Mouse (Mus musculus): ENCODE measurements around the gene Parp14. TPM values are rescaled to one million over a fixed set of nuclear protein-coding genes. Genes with fewer than 3 reads are reported as not detected.
"Not testable (repeated sequence)": the region's sequence is repeated elsewhere in the genome, so short reads cannot be mapped to it uniquely, and the experiment has no call there.

Gene Parp14
- total RNA-seq (2022): 1 to 10 TPM; 1.3 to 5.4 (median 3.2) TPM

DNA sequence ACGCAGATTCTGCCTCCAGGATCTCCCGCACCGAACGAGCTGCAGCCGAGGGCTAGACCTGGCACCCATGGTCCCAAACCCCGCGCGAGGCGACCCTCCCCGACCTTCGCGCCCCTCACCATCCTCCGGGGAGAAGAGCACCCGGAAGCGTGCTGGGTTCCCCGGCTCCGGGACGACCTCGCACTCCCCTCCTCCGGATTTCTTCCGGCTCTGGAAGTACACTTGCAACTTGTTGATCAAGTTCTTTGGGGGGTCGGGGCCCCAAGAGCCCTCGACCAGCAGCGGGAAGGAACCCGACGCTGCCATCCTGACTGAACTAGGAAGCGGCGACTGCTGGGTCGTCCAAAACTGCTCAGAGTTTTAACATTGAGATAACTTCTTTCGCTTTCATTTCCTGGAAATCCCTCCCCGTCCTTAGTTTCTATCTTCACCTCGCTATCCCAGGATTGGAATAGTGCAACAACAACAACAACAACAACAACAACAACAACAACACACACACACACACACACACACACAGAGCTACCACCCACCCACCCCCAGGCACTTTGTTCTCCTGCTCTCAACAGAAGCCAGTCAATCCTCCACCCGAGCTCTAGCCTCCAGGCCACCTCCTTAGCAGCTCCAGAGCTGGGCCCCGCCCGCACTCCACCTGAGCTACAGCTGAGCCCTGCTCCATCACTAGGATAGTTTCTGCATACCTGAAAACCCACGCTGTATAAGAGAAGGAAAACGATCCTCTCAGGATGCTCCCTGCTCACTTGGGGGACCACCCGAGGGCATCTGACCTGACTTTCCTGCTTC, at the start of gene Parp14:
Parp14 (minus strand) TSS at position 497 of the 804 bp plus-strand sequence.
- DNase-seq (ENCODE audit: low spot score in 2 of 2): no peak

DNA sequence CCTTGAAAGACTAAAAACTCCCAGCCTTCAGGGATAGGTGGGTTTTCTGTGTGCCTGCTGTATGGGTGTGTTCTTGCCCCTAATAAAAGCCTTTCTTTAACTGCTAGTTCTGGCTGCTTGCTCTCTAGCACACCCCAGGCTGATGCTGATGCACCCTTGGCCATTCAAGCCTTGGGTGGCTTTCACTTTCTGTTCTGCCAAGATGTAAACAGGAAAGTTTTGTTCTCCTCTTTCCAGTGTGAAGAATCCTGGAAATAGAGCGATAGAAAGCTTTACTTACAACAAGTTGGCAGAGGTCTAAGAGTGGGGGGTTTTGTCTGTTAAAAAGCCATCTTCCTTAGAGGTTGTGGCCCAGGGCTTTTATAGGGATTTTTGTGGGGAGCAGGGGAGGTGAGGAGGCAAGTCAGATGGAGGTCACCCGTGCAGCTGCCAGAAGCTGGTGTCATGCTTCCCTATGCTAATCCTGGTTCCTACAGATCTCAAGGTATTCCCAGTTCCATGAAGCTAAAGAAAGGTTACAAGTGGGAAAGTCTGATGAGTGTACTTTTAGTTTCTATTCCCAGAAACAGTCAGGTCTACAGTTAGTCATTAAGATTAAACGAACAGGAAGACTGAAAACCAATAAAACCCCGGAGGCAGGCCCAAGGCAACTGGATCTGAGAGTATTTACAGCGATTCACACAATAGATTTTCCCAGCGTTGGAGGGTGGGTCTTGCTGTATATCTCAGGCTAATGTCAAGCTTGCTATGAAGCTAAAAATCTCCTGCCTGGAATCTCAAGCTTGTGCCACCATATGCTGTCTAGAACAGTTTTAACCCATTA, 47.6 kb upstream of the Parp14 start:
- no peak for DNase-seq (ENCODE audit: low spot score in 2 of 2)

- DNase-seq (ENCODE audit: low spot score in 2 of 2): no peak
These were observed 43.0 kb upstream of the Parp14 start for GRCm38 (mm10) chr16:35914301-35914700.

GRCm38 (mm10) chr16:35913526-35913925, 42.2 kb upstream of the Parp14 start:
- no peak for DNase-seq (ENCODE audit: low spot score in 2 of 2)

DNA sequence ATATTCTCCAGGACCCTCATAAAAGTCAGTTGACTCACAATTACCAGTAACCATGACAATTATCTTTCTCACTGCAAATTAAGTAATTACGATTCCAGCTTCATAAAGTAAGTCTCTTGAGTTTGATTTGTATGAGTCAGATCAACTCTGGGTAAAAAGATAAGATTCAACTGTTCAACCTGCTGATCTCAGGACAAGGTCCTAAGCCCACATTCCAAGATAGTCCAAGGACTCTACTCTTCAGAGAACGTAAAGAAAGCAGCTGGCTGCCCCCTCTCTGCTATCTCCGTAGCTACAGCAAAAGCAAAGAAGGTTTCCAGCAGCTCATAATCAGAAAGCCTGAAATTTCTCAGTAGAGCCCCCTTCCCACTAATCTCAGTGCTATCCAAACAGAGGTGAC, 40.1 kb upstream of the Parp14 start:
- DNase-seq (ENCODE audit: low spot score in 2 of 2): no peak

- no peak for DNase-seq (ENCODE audit: low spot score in 2 of 2)
These were observed 36.3 kb upstream of the Parp14 start for GRCm38 (mm10) chr16:35907432-35908201.

- no peak for DNase-seq (ENCODE audit: low spot score in 2 of 2)
These were observed 35.5 kb upstream of the Parp14 start for GRCm38 (mm10) chr16:35906887-35907286.

- no peak for DNase-seq (ENCODE audit: low spot score in 2 of 2)
These were observed 34.6 kb upstream of the Parp14 start for GRCm38 (mm10) chr16:35905819-35906485.

- DNase-seq (ENCODE audit: low spot score in 2 of 2): no peak
These were observed 34.0 kb upstream of the Parp14 start for GRCm38 (mm10) chr16:35905355-35905754.

DNA sequence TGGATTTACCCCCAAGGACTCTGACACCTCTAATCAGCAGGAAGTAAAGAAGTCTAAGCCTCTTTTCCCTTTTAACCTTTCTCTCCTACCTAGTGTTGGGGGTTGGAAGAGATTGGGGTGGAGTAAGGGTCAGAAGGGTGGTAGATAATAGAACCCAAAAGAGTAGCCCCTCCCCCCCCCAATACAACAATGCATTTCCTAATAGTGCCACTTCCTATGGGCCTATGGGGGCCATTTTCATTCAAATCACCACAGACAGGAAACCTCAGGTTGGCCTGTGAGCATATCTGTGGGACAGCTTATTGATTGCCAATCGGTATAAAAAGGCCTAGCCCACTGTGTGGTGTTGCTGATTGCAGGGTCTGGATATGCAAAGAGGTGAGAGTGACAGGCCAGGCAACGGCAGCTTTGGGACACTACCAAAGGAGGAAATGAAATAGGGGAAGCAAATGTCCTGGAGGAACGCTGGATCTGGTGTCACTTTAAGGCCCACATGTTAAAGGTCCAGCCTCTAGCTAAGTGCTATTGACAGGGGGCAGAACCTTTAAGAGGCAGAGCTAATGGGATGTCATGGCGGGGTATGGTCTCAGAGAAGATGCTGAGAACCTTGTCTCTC, 32.9 kb upstream of the Parp14 start:
- DNase-seq (ENCODE audit: low spot score in 2 of 2): no peak

DNA sequence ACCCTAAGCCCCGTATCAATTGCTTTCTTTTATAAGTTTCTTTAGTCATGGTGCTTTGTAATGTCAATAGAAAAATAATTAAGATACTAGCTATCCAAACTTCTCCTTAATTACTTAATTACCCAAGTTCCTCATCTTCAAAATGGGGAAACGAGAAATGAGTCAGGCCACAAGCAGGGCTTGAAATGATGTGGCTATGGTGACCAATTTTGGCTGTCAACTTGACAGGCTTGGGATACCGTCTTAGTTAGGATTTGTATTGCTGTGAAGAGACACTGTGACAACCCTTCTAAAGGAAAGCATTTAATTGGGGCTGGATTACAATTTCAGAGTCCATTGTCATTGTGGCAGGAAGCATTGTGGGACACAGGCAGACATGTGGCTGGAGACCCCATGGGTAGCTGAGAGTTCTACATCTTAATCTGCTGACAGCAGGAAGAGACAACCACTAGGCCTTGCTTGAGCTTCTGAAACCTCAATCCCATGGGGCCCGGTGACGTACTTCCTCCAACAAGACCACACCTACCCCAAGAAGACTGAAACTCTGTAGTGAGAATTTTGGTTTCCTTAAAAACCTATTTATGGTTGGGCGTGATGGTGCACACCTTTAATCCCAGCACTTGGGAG, 31.8 kb upstream of the Parp14 start:
- DNase-seq (ENCODE audit: low spot score in 2 of 2): no peak

GRCm38 (mm10) chr16:35900541-35900940, 29.2 kb upstream of the Parp14 start:
- no peak for DNase-seq (ENCODE audit: low spot score in 2 of 2)

DNA sequence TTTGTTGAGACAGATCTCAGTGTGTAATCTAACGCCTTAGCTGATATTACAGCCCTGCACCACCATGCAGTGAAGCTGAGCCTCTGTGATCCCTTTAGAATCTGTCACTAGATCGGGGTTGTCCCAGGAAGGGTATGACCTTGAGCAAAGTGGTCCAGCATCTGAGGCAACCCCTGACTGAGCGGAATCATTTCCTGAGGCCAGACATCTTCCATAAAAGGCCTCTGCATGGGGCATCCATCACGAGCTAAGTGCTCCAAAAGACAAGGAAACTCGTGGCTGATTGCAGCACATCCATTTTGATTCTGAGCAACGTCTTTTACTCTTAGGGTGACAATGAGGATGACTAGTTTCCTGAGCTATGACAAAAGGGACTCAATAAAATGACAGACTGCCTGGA, 23.7 kb upstream of the Parp14 start:
- DNase-seq (ENCODE audit: low spot score in 2 of 2): no peak

- DNase-seq (ENCODE audit: low spot score in 2 of 2): not testable (repeated sequence)
These were observed 20.3 kb upstream of the Parp14 start for GRCm38 (mm10) chr16:35891603-35892002.

- no peak for DNase-seq (ENCODE audit: low spot score in 2 of 2)
These were observed 19.3 kb upstream of the Parp14 start for GRCm38 (mm10) chr16:35890645-35891044.

GRCm38 (mm10) chr16:35888910-35889309, 17.6 kb upstream of the Parp14 start:
- DNase-seq (ENCODE audit: low spot score in 2 of 2): no peak

GRCm38 (mm10) chr16:35888174-35888573, 16.8 kb upstream of the Parp14 start:
- no peak for DNase-seq (ENCODE audit: low spot score in 2 of 2)

- DNase-seq (ENCODE audit: low spot score in 2 of 2): peak in 1 of 2 experiments; percentile 28
These were observed 3.1 kb upstream of the Parp14 start for GRCm38 (mm10) chr16:35874416-35874815.

DNA sequence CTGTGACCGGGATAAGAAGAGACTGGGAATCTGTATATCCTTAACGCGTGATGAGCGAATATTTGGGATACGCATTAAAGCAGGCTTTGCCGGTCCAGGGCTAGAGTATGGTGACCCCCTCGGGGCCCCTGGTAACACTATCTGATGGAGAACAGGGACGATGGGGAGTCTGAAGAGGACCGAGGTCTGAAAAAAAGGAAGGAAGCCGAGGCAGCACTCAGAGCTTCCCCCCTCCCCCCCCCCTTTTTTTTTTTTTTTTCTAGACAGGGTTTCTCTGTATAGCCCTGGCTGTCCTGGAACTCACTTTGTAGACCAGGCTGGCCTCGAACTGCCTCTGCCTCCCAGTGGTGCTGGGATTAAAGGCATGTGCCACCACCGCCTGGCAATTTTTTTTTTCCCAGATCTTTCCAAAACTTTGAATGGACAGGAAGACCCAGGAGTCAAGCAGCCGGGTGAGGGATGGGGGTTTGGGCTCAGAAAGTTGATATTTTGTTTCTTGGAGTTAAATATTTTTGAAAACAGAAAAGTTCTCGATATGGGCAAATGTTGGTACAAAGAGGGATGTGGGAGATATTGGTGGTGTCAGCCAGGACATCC, 1.2 kb upstream of the Parp14 start:
- no peak for DNase-seq (ENCODE audit: low spot score in 2 of 2)

- no peak for DNase-seq (ENCODE audit: low spot score in 2 of 2)
These were observed 554 bp upstream of the Parp14 start for GRCm38 (mm10) chr16:35871898-35872297.

All from layer of hippocampus, adult 8-10 months (tissue).